In the genomic region with DNA sequence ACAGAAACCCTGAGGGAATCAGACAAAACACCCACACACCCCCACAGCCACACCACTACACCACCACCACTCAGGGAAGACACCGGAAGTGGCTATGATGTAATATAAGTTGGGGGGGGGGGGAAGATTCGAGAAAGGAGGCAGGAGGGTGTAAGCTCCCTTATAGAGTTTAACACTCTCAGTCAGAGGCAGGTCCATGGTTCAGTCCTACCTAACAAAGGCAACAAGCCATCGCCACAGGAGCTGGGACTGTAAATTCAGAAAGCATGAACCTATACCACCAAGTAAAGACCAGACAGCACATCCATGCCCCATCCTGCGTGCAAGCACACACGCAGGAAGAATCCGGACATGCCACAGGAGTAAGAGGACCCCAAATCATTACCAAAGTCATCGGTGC, we compare ENCODE assay signal across 23 mouse cellular contexts. TPM values are rescaled to one million over a fixed set of nuclear protein-coding genes. Genes with fewer than 3 reads are reported as not detected.
DNase-seq lines count a peak whose midpoint lies in the region; ATAC-seq lines count a peak whose summit lies in the region.
"Had no signal": no experiment of that assay in that cellular context is flagged by ENCODE, and none has a peak within 500 bp of the region (broad histone marks: within the 10 kb centered on the region; RNA-seq: fewer than 3 reads in every experiment).

A gene (plus strand): TSS at position 301 of the 400 bp plus-strand sequence.

- H3K27me3 ChIP-seq in heart, embryonic 14.5 days (ENCODE audit: control insufficient read depth, insufficient read depth, low read length): no peaks in the 10 kb centered on the region
- no peaks in the 10 kb centered on the region for H3K27me3 ChIP-seq in midbrain, embryonic 13.5 days
- no peaks in the 10 kb centered on the region for H3K27me3 ChIP-seq in midbrain, embryonic 15.5 days (replicated peaks)
- H3K27me3 ChIP-seq: limb, embryonic 12.5 days; midbrain, embryonic 12.5 days; neural tube, embryonic 12.5 days had no signal

- peak; percentile 57 for DNase-seq in cerebellum, adult 9-11 months
- DNase-seq in cerebellum, postnatal 4 days (ENCODE audit: low spot score in 2 of 2): no peak
- no peak for DNase-seq in heart, postnatal 36 days
- DNase-seq in thymus, postnatal 36 days: no peak
- no peak for DNase-seq in spleen, postnatal 14 days (ENCODE audit: low spot score in 2 of 2)
- DNase-seq: adrenal gland, adult 2 months; kidney, adult 2 months; kidney, postnatal 36 days; layer of hippocampus, postnatal 36 days; lung, postnatal 36 days; retina, postnatal 1 day; thymus, postnatal 25 days had no signal

- H3K9ac ChIP-seq in heart, embryonic 14.5 days (ENCODE audit: low read length): peak within 1 kb of the TSS; percentile 25; the same call in 1 of the 2 replicates
- H3K9ac ChIP-seq in midbrain, embryonic 13.5 days (replicated peaks): no peak within 1 kb of the TSS
- no peak within 1 kb of the TSS for H3K9ac ChIP-seq in midbrain, embryonic 15.5 days
- H3K9ac ChIP-seq: limb, embryonic 12.5 days; midbrain, embryonic 12.5 days; neural tube, embryonic 12.5 days had no signal

- H3K4me2 ChIP-seq in heart, embryonic 14.5 days (ENCODE audit: low read length): peak within 1 kb of the TSS; percentile 1; the same call in 1 of the 2 replicates
- H3K4me2 ChIP-seq in midbrain, embryonic 13.5 days (replicated peaks): no peak within 1 kb of the TSS
- H3K4me2 ChIP-seq in midbrain, embryonic 15.5 days: no peak within 1 kb of the TSS
- H3K4me2 ChIP-seq: limb, embryonic 12.5 days; midbrain, embryonic 12.5 days; neural tube, embryonic 12.5 days had no signal

- ATAC-seq in heart, embryonic 14.5 days (ENCODE audit: insufficient number of reproducible peaks, insufficient read depth, low FRiP score, low read depth): no peak
- no peak for ATAC-seq in midbrain, embryonic 13.5 days
- no peak for ATAC-seq in midbrain, embryonic 15.5 days (replicated peaks)

- no peaks in the 10 kb centered on the region for H3K9me3 ChIP-seq in heart, embryonic 14.5 days (ENCODE audit: control insufficient read depth, low read length)
- no peaks in the 10 kb centered on the region for H3K9me3 ChIP-seq in midbrain, embryonic 13.5 days
- no peaks in the 10 kb centered on the region for H3K9me3 ChIP-seq in midbrain, embryonic 15.5 days
- H3K9me3 ChIP-seq: limb, embryonic 12.5 days; midbrain, embryonic 12.5 days; neural tube, embryonic 12.5 days had no signal

- peaks cover 37% of the 10 kb centered on the region for H3K36me3 ChIP-seq in heart, embryonic 14.5 days (ENCODE audit: control insufficient read depth, insufficient read depth, low read length)
- H3K36me3 ChIP-seq in midbrain, embryonic 13.5 days: peaks cover 57% of the 10 kb centered on the region
- peaks cover 30% of the 10 kb centered on the region for H3K36me3 ChIP-seq in midbrain, embryonic 15.5 days (replicated peaks)

- H3K27ac ChIP-seq in heart, embryonic 14.5 days (replicated peaks in 1 of 2; ENCODE audit: control insufficient read depth in 1 of 2, insufficient read depth in 1 of 2, low read depth in 2 of 2, low read length in 2 of 2): peak within 1 kb of the TSS; percentile 15 to 46; a peak in 3 of 4 replicates
- H3K27ac ChIP-seq in midbrain, embryonic 13.5 days: 0 out of 2 replicates have a peak within 1 kb of the TSS, but pooled peaks have one; percentile 7
- no peak within 1 kb of the TSS for H3K27ac ChIP-seq in midbrain, embryonic 15.5 days
- H3K27ac ChIP-seq: limb, embryonic 12.5 days; neural tube, embryonic 12.5 days; stomach, postnatal 0 days had no signal

- peaks cover 21 to 45% of the 10 kb centered on the region in 2 experiments for H3K4me1 ChIP-seq in heart, embryonic 14.5 days (ENCODE audit: control insufficient read depth in 2 of 2, insufficient read depth in 2 of 2, low read length in 2 of 2)
- peaks cover 30% of the 10 kb centered on the region for H3K4me1 ChIP-seq in midbrain, embryonic 13.5 days (replicated peaks)
- H3K4me1 ChIP-seq in midbrain, embryonic 15.5 days: peaks cover 23% of the 10 kb centered on the region
- H3K4me1 ChIP-seq: limb, embryonic 12.5 days had no signal

- H3K4me3 ChIP-seq in heart, embryonic 14.5 days (ENCODE audit: control insufficient read depth in 1 of 2, insufficient read depth in 1 of 2, low read depth in 1 of 2, low read length in 2 of 2): no peak within 1 kb of the TSS
- no peak within 1 kb of the TSS for H3K4me3 ChIP-seq in midbrain, embryonic 13.5 days (replicated peaks)
- H3K4me3 ChIP-seq in midbrain, embryonic 15.5 days: no peak within 1 kb of the TSS
- H3K4me3 ChIP-seq: limb, embryonic 12.5 days; midbrain, embryonic 12.5 days; neural tube, embryonic 12.5 days had no signal

- 84% methylated on average over 7 of the region's 7 CpGs for WGBS in heart, embryonic 14.5 days
- 91% methylated on average over 7 of the region's 7 CpGs for WGBS in midbrain, embryonic 13.5 days
- WGBS in midbrain, embryonic 15.5 days: 94% methylated on average over 7 of the region's 7 CpGs

- intact Hi-C loops in heart, postnatal 36 days (cut with DNase I): no loop called here

RNA-seq across cellular contexts. Expression of the gene that starts here (rescaled TPM):
- 0.28 TPM in 1 of 2 replicates, not detected in the other for polyA plus RNA-seq in heart, embryonic 14.5 days (2014; fragmentation: Nextera tagmentation; extraction: Ambion mirVana)
- total RNA-seq in heart, postnatal 36 days (2021): not detected
- polyA plus RNA-seq in midbrain, embryonic 13.5 days (2015; fragmentation: Nextera tagmentation; extraction: Ambion mirVana): 0.22 TPM in 1 of 2 replicates, not detected in the other
- polyA plus RNA-seq in midbrain, embryonic 15.5 days (2015; fragmentation: Nextera tagmentation; extraction: Ambion mirVana): 0.24 and 0.48 TPM in 2 replicates
- total RNA-seq: adrenal gland, adult 2 months; ES-E14; hematopoietic stem cell, adult 5-6 weeks; layer of hippocampus, postnatal 36 days had no signal
- polyA plus RNA-seq: adrenal gland, adult 2 months; kidney, adult 2 months; limb, embryonic 12.5 days; liver, embryonic 16.5 days; midbrain, embryonic 12.5 days; neural tube, embryonic 12.5 days; small intestine, adult 2 months; stomach, postnatal 0 days had no signal
